In the genomic region with DNA sequence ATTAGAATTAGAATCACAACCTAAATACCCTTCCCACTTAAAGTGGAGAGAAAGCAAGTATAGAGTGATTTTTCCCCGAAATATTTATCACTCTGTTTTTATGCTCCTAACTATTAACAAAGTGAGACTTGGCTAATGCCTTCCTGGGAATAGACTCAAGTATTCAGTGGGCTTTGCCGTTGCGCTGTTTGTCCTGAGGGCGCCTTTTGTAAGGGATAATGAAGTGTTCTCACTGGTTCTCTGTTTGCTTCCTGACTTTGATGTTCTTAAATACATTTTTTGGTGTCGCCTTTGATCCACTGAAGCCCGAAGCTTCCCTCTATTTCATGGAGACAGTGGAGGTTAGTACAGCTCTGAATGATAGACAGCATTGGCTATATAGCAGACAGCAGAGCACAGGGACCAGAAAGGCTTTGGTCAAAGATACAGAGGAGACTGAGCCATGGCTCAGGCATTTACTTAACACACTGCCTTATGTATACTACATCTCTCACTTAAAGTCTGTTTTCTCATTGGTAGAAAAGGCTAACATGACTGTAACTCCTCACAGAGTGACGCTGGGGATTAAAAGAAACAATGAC, we compare ENCODE assay signal across 28 mouse cellular contexts.
A peak's percentile ranks its signal among the peaks of the same experiment; 100 is the strongest.
DNase-seq lines count a peak whose midpoint lies in the region; ATAC-seq and TF ChIP-seq lines count a peak whose summit lies in the region.
"Had no signal": no experiment of that assay in that cellular context is flagged by ENCODE, and none has a peak within 500 bp of the region (broad histone marks: within the 10 kb centered on the region; RNA-seq: fewer than 3 reads in every experiment).

No protein-coding gene starts in this region.

- no peaks in the 10 kb centered on the region for H3K36me3 ChIP-seq in forebrain, embryonic 14.5 days (ENCODE audit: control insufficient read depth, insufficient read depth, low read length)
- no peaks in the 10 kb centered on the region for H3K36me3 ChIP-seq in forebrain, postnatal 0 days (ENCODE audit: insufficient read depth)
- H3K36me3 ChIP-seq in midbrain, embryonic 14.5 days (ENCODE audit: control insufficient read depth, insufficient read depth, low read length) = no peaks in the 10 kb centered on the region
- H3K36me3 ChIP-seq in midbrain, embryonic 10.5 days = no peaks in the 10 kb centered on the region
- H3K36me3 ChIP-seq in midbrain, postnatal 0 days (ENCODE audit: insufficient read depth, low read length) = no peaks in the 10 kb centered on the region
- H3K36me3 ChIP-seq: embryonic facial prominence, embryonic 13.5 days; forebrain, embryonic 10.5 days; G1E; heart, embryonic 10.5 days; heart, embryonic 13.5 days; hindbrain, embryonic 12.5 days had no signal

- no peaks in the 10 kb centered on the region for H3K9me3 ChIP-seq in forebrain, embryonic 14.5 days (replicated peaks; ENCODE audit: control insufficient read depth, low read length)
- no peaks in the 10 kb centered on the region for H3K9me3 ChIP-seq in forebrain, postnatal 0 days (ENCODE audit: low read length)
- no peaks in the 10 kb centered on the region for H3K9me3 ChIP-seq in midbrain, embryonic 14.5 days (ENCODE audit: control insufficient read depth, low read length)
- no peaks in the 10 kb centered on the region for H3K9me3 ChIP-seq in midbrain, embryonic 10.5 days (replicated peaks)
- no peaks in the 10 kb centered on the region for H3K9me3 ChIP-seq in midbrain, postnatal 0 days (ENCODE audit: low read length)
- H3K9me3 ChIP-seq: embryonic facial prominence, embryonic 13.5 days; forebrain, embryonic 10.5 days; forebrain, embryonic 13.5 days; heart, embryonic 10.5 days; heart, embryonic 13.5 days; hindbrain, embryonic 12.5 days had no signal

- H3K4me2 ChIP-seq in forebrain, embryonic 14.5 days (ENCODE audit: low read length) = no peak overlapping the region
- H3K4me2 ChIP-seq in forebrain, postnatal 0 days (ENCODE audit: low read depth) = no peak overlapping the region
- H3K4me2 ChIP-seq in midbrain, embryonic 14.5 days (ENCODE audit: low read length) = no peak overlapping the region
- no peak overlapping the region for H3K4me2 ChIP-seq in midbrain, postnatal 0 days (ENCODE audit: low read depth, low read length, poor library complexity, severe bottlenecking)
- H3K4me2 ChIP-seq: embryonic facial prominence, embryonic 13.5 days; forebrain, embryonic 13.5 days; heart, embryonic 13.5 days; hindbrain, embryonic 12.5 days had no signal

- H3K4me3 ChIP-seq in forebrain, embryonic 14.5 days (ENCODE audit: low read depth, low read length) = no peak overlapping the region
- H3K4me3 ChIP-seq in forebrain, postnatal 0 days (ENCODE audit: low read depth, low read length) = no peak overlapping the region
- H3K4me3 ChIP-seq in midbrain, embryonic 14.5 days (replicated peaks; ENCODE audit: low read depth, low read length) = no peak overlapping the region
- no peak overlapping the region for H3K4me3 ChIP-seq in midbrain, embryonic 10.5 days
- no peak overlapping the region for H3K4me3 ChIP-seq in midbrain, postnatal 0 days (ENCODE audit: low read depth, low read length)
- H3K4me3 ChIP-seq: embryonic facial prominence, embryonic 13.5 days; forebrain, embryonic 10.5 days; forebrain, embryonic 13.5 days; heart, adult 2 months; heart, embryonic 10.5 days; heart, embryonic 13.5 days; hindbrain, embryonic 12.5 days had no signal

- intact Hi-C loops in heart, postnatal 36 days (cut with DNase I) = no loop called here

- no peak for ATAC-seq in forebrain, embryonic 14.5 days
- no peak; the same call in 1 of the 2 replicates for ATAC-seq in forebrain, postnatal 0 days
- no peak; the same call in 1 of the 2 replicates for ATAC-seq in midbrain, embryonic 14.5 days (ENCODE audit: low FRiP score, low TSS enrichment)
- ATAC-seq in granulocyte monocyte progenitor cell, adult 5-6 weeks (replicated peaks; ENCODE audit: poor library complexity, severe bottlenecking) = 0 out of 2 replicates have a peak, but pooled peaks have one; percentile 5
- ATAC-seq in midbrain, postnatal 0 days (ENCODE audit: low FRiP score) = peak; percentile 77; the same call in 1 of the 2 replicates
- ATAC-seq: forebrain, embryonic 13.5 days; hindbrain, embryonic 16.5 days; inflammation-experienced regulatory T-cells, adult 6 months; intestine, embryonic 16.5 days had no signal

- no peak for TF ChIP-seq CTCF in forebrain, postnatal 0 days (IDR thresholded peaks at IDR 0.05; ENCODE audit: low read depth)
- no peak for TF ChIP-seq CTCF in midbrain, postnatal 0 days (IDR thresholded peaks at IDR 0.05)

- no peaks in the 10 kb centered on the region for H3K27me3 ChIP-seq in forebrain, embryonic 14.5 days (replicated peaks; ENCODE audit: control insufficient read depth, insufficient read depth, low read length)
- no peaks in the 10 kb centered on the region for H3K27me3 ChIP-seq in forebrain, postnatal 0 days (ENCODE audit: insufficient read depth, low read length)
- H3K27me3 ChIP-seq in midbrain, embryonic 14.5 days (ENCODE audit: control insufficient read depth, insufficient read depth, low read length) = no peaks in the 10 kb centered on the region
- no peaks in the 10 kb centered on the region for H3K27me3 ChIP-seq in midbrain, embryonic 10.5 days (ENCODE audit: low read depth, poor library complexity, severe bottlenecking)
- H3K27me3 ChIP-seq in midbrain, postnatal 0 days (ENCODE audit: insufficient read depth, low read length) = no peaks in the 10 kb centered on the region
- H3K27me3 ChIP-seq: CH12.LX; embryonic facial prominence, embryonic 13.5 days; forebrain, embryonic 13.5 days; heart, embryonic 13.5 days; hindbrain, embryonic 12.5 days had no signal

- H3K9ac ChIP-seq in forebrain, embryonic 14.5 days (ENCODE audit: low read length) = no peak overlapping the region
- H3K9ac ChIP-seq in forebrain, postnatal 0 days = no peak overlapping the region
- H3K9ac ChIP-seq in midbrain, embryonic 14.5 days (replicated peaks; ENCODE audit: low read length) = no peak overlapping the region
- H3K9ac ChIP-seq in midbrain, postnatal 0 days (replicated peaks; ENCODE audit: low read length, poor library complexity, severe bottlenecking) = no peak overlapping the region
- H3K9ac ChIP-seq: embryonic facial prominence, embryonic 13.5 days; forebrain, embryonic 13.5 days; heart, embryonic 13.5 days; hindbrain, embryonic 12.5 days had no signal

- peak; percentile 13 for DNase-seq in forebrain, embryonic 14.5 days (ENCODE audit: low spot score)
- DNase-seq in forebrain, postnatal 0 days = no peak
- DNase-seq in midbrain, embryonic 14.5 days = peak; percentile 63
- DNase-seq in midbrain, embryonic 10.5 days (ENCODE audit: low spot score) = no peak
- DNase-seq in midbrain, postnatal 0 days (ENCODE audit: low spot score) = no peak
- no peak for DNase-seq in heart, postnatal 36 days
- no peak for DNase-seq in ovary, postnatal 10 days (ENCODE audit: low spot score)
- DNase-seq: adrenal gland, adult 2 months; adrenal gland, postnatal 25 days; B cell, adult 2 months; cerebellum, adult 18-20 months; cerebellum, adult 9-10 months; cerebellum, postnatal 14 days; gastrocnemius, postnatal 25 days; heart, adult 2 months; heart, postnatal 14 days had no signal

- no peak overlapping the region for H3K27ac ChIP-seq in forebrain, embryonic 14.5 days (ENCODE audit: low read depth, low read length)
- no peak overlapping the region for H3K27ac ChIP-seq in forebrain, postnatal 0 days (ENCODE audit: low read depth, low read length)
- no peak overlapping the region for H3K27ac ChIP-seq in midbrain, embryonic 14.5 days (replicated peaks; ENCODE audit: low read depth, low read length)
- no peak overlapping the region for H3K27ac ChIP-seq in midbrain, embryonic 10.5 days (replicated peaks)
- H3K27ac ChIP-seq in midbrain, postnatal 0 days (ENCODE audit: low read depth, low read length) = no peak overlapping the region
- H3K27ac ChIP-seq: embryonic facial prominence, embryonic 13.5 days; forebrain, embryonic 10.5 days; forebrain, embryonic 13.5 days; heart, adult 2 months; heart, embryonic 10.5 days; heart, embryonic 13.5 days; hindbrain, embryonic 12.5 days had no signal

- 33% methylated on average over 7 of the region's 7 CpGs for WGBS in forebrain, embryonic 14.5 days
- WGBS in forebrain, postnatal 0 days = 29% methylated on average over 7 of the region's 7 CpGs
- 42% methylated on average over 7 of the region's 7 CpGs for WGBS in midbrain, embryonic 14.5 days
- 64% methylated on average over 7 of the region's 7 CpGs for WGBS in midbrain, embryonic 10.5 days
- 31% methylated on average over 7 of the region's 7 CpGs for WGBS in midbrain, postnatal 0 days

- no peaks in the 10 kb centered on the region for H3K4me1 ChIP-seq in forebrain, embryonic 14.5 days (ENCODE audit: control insufficient read depth, insufficient read depth, low read length)
- no peaks in the 10 kb centered on the region for H3K4me1 ChIP-seq in forebrain, postnatal 0 days (ENCODE audit: insufficient read depth)
- H3K4me1 ChIP-seq in midbrain, embryonic 14.5 days (ENCODE audit: control insufficient read depth, insufficient read depth, low read length) = no peaks in the 10 kb centered on the region
- H3K4me1 ChIP-seq in midbrain, embryonic 10.5 days = peaks cover 10% of the 10 kb centered on the region; the same call in 1 of the 2 replicates
- no peaks in the 10 kb centered on the region for H3K4me1 ChIP-seq in midbrain, postnatal 0 days (ENCODE audit: insufficient read depth, low read length)
- H3K4me1 ChIP-seq: embryonic facial prominence, embryonic 13.5 days; heart, embryonic 10.5 days; heart, embryonic 13.5 days; hindbrain, embryonic 12.5 days had no signal

Comparison
In these comparisons a context has a peak if more than half of its experiments do, and no peak if none do; other contexts are left out.
1. ATAC-seq: peak in granulocyte monocyte progenitor cell, adult 5-6 weeks (single experiment) and midbrain, postnatal 0 days (single experiment); none in forebrain, embryonic 14.5 days (single experiment), forebrain, postnatal 0 days (single experiment) and midbrain, embryonic 14.5 days (single experiment).
2. DNase-seq: peak in forebrain, embryonic 14.5 days (single experiment) and midbrain, embryonic 14.5 days (single experiment); none in forebrain, postnatal 0 days (single experiment), midbrain, embryonic 10.5 days (single experiment), midbrain, postnatal 0 days (single experiment), heart, postnatal 36 days (0 of 2) and ovary, postnatal 10 days (single experiment).